8 mouse cellular contexts compared by ENCODE assay signal in genomic region chr14:61360131-61360980, GRCm38 (mm10). TPM values are rescaled to one million over a fixed set of nuclear protein-coding genes. Genes with fewer than 3 reads are reported as not detected.
DNase-seq lines count a peak whose midpoint lies in the region; ATAC-seq lines count a peak whose summit lies in the region.

Ebpl (minus strand) TSS chr14:61360439.

- H3K36me3 ChIP-seq in forebrain, embryonic 10.5 days (replicated peaks), result peaks cover 9% of the 10 kb centered on the region; the same call in 1 of the 2 replicates
- no peaks in the 10 kb centered on the region for H3K36me3 ChIP-seq in heart, embryonic 16.5 days (ENCODE audit: control insufficient read depth, insufficient read depth)
- H3K36me3 ChIP-seq in liver, embryonic 15.5 days (replicated peaks), result peaks cover 2% of the 10 kb centered on the region
- no peaks in the 10 kb centered on the region for H3K36me3 ChIP-seq in neural tube, embryonic 12.5 days

- H3K9ac ChIP-seq in heart, embryonic 16.5 days (ENCODE audit: low read length), result peak within 1 kb of the TSS; percentile 79
- peak within 1 kb of the TSS; percentile 70 for H3K9ac ChIP-seq in liver, embryonic 15.5 days
- H3K9ac ChIP-seq in neural tube, embryonic 12.5 days, result peak within 1 kb of the TSS; percentile 74

- H3K4me3 ChIP-seq in forebrain, embryonic 10.5 days, result peak within 1 kb of the TSS; percentile 86
- peak within 1 kb of the TSS; percentile 71 for H3K4me3 ChIP-seq in heart, embryonic 16.5 days (ENCODE audit: low read length)
- peak within 1 kb of the TSS; percentile 72 for H3K4me3 ChIP-seq in liver, embryonic 15.5 days (replicated peaks)
- peak within 1 kb of the TSS; percentile 68 for H3K4me3 ChIP-seq in neural tube, embryonic 12.5 days

- no peaks in the 10 kb centered on the region for H3K9me3 ChIP-seq in forebrain, embryonic 10.5 days
- no peaks in the 10 kb centered on the region for H3K9me3 ChIP-seq in heart, embryonic 16.5 days (replicated peaks; ENCODE audit: control insufficient read depth, low read length)
- no peaks in the 10 kb centered on the region for H3K9me3 ChIP-seq in liver, embryonic 15.5 days (replicated peaks)
- no peaks in the 10 kb centered on the region for H3K9me3 ChIP-seq in neural tube, embryonic 12.5 days

- peak within 1 kb of the TSS; percentile 66 for H3K4me2 ChIP-seq in heart, embryonic 16.5 days (ENCODE audit: low read depth, low read length)
- H3K4me2 ChIP-seq in liver, embryonic 15.5 days, result peak within 1 kb of the TSS; percentile 93
- peak within 1 kb of the TSS; percentile 69 for H3K4me2 ChIP-seq in neural tube, embryonic 12.5 days (replicated peaks)

- H3K27ac ChIP-seq in forebrain, embryonic 10.5 days, result peak within 1 kb of the TSS; percentile 94
- H3K27ac ChIP-seq in heart, embryonic 16.5 days (ENCODE audit: low read length), result peak within 1 kb of the TSS; percentile 73
- peak within 1 kb of the TSS; percentile 82 for H3K27ac ChIP-seq in liver, embryonic 15.5 days (replicated peaks)
- peak within 1 kb of the TSS; percentile 66; the same call in 1 of the 2 replicates for H3K27ac ChIP-seq in neural tube, embryonic 12.5 days

- ATAC-seq in CD4-positive, CD25-positive, alpha-beta regulatory T cell, adult 4 months, result peak; percentile 94
- peak; percentile 93 for ATAC-seq in heart, embryonic 16.5 days (replicated peaks; ENCODE audit: extremely low read depth, insufficient read depth, low FRiP score)
- ATAC-seq in liver, embryonic 15.5 days (ENCODE audit: insufficient read depth), result peak; percentile 94
- peak; percentile 96 for ATAC-seq in neural tube, embryonic 12.5 days (ENCODE audit: low FRiP score, low read depth)

- H3K4me1 ChIP-seq in forebrain, embryonic 10.5 days, result peaks cover 20% of the 10 kb centered on the region
- peaks cover 3% of the 10 kb centered on the region for H3K4me1 ChIP-seq in heart, embryonic 16.5 days (ENCODE audit: control insufficient read depth, insufficient read depth, low read length)
- H3K4me1 ChIP-seq in liver, embryonic 15.5 days (replicated peaks), result peaks cover 24% of the 10 kb centered on the region
- no peaks in the 10 kb centered on the region; the same call in 1 of the 2 replicates for H3K4me1 ChIP-seq in neural tube, embryonic 12.5 days

- no peaks in the 10 kb centered on the region for H3K27me3 ChIP-seq in forebrain, embryonic 10.5 days (ENCODE audit: poor library complexity, severe bottlenecking)
- H3K27me3 ChIP-seq in heart, embryonic 16.5 days (ENCODE audit: control insufficient read depth, insufficient read depth, low read length), result no peaks in the 10 kb centered on the region
- H3K27me3 ChIP-seq in liver, embryonic 15.5 days, result no peaks in the 10 kb centered on the region
- no peaks in the 10 kb centered on the region for H3K27me3 ChIP-seq in neural tube, embryonic 12.5 days (replicated peaks)

- WGBS in forebrain, embryonic 10.5 days, result under 1% methylated on average over 40 of the region's 40 CpGs
- WGBS in heart, embryonic 16.5 days, result 2% methylated on average over 40 of the region's 40 CpGs
- under 1% methylated on average over 40 of the region's 40 CpGs for WGBS in liver, embryonic 15.5 days (ENCODE audit: insufficient replicate concordance)
- under 1% methylated on average over 40 of the region's 40 CpGs for WGBS in neural tube, embryonic 12.5 days

- peak; percentile 65 for DNase-seq in c-Kit-negative CD71-positive TER-119-positive erythroid progenitor cells, embryonic 14.5 days (ENCODE audit: low read depth, low spot score)
- DNase-seq in forebrain, embryonic 10.5 days (ENCODE audit: extremely low spot score, low spot score), result peak; percentile 86
- DNase-seq in kidney, postnatal 36 days, result peak; percentile 94 to 97
- peak; percentile 86 for DNase-seq in telencephalon, adult 2 months (ENCODE audit: low read depth, low spot score)

RNA-seq across cellular contexts. Expression of gene Ebpl, which starts in this region (rescaled TPM):
- 10 to 100 TPM in 1 of 2 experiments, 1 to 10 TPM in 1; 6.5 to 12.3 TPM for polyA plus RNA-seq in CD4-positive, CD25-positive, alpha-beta regulatory T cell, adult 4 months (2017; shearing (Covaris generic))
- 8.9 and 9.1 TPM in 2 replicates for polyA plus RNA-seq in forebrain, embryonic 10.5 days (2016; fragmentation: Nextera tagmentation; extraction: Ambion mirVana)
- polyA plus RNA-seq in heart, embryonic 16.5 days (2015; fragmentation: Nextera tagmentation; extraction: Ambion mirVana), result 4.0 and 4.2 TPM in 2 replicates
- polyA plus RNA-seq in liver, embryonic 15.5 days (2015; fragmentation: Nextera tagmentation; extraction: Ambion mirVana), result 4.9 and 5.1 TPM in 2 replicates
- polyA plus RNA-seq in neural tube, embryonic 12.5 days (2016; fragmentation: Nextera tagmentation; extraction: Ambion mirVana), result 9.5 and 9.7 TPM in 2 replicates

Comparison
In these comparisons a context has a peak if more than half of its experiments do, and no peak if none do; other contexts are left out.
1. Peak in every context shown above with its lines: DNase-seq, ATAC-seq, H3K4me3 ChIP-seq and H3K27ac ChIP-seq.